Mouse (Mus musculus) right cerebral cortex, postnatal 25 days (tissue): ENCODE measurements at regions not wholly inside any gene's neighbourhood (a gene's known extent, or its start where the extent isn't known, plus 50 kb on each side); places are given as distances from the start of the nearest gene placed in this dataset.

Experiments
- DNase-seq: peaks from one replicate; pipeline ENCODE4 v3.0.0; 2022

DNA sequence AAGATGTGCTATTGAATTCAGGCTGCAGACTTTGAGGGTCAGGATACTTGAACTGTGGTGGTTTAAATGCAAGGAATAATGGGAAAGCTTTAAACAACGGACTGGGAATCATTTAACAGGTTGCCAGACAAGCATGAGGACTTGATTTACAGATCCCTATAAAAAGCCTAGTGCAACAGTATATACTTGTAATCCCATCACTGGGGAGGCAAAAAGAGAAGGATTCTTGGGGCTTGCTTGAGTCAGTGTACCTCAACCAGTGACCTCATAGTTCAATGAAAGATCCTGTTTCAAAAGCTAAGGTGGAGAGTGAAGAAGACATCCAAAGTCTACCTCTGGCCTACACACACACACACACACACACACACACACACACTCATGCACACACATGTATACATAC lies 99.8 kb downstream of the Lrrn1 start:
- DNase-seq: no peak

GRCm38 (mm10) chr6:107645751-107646150 lies 116.2 kb downstream of the Lrrn1 start:
- DNase-seq: peak; percentile 8

- no peak for DNase-seq
These were observed 124.4 kb downstream of the Lrrn1 start for GRCm38 (mm10) chr6:107653840-107654523.

GRCm38 (mm10) chr6:107657805-107658204 lies 128.2 kb downstream of the Lrrn1 start:
- peak; percentile 6 for DNase-seq

DNA sequence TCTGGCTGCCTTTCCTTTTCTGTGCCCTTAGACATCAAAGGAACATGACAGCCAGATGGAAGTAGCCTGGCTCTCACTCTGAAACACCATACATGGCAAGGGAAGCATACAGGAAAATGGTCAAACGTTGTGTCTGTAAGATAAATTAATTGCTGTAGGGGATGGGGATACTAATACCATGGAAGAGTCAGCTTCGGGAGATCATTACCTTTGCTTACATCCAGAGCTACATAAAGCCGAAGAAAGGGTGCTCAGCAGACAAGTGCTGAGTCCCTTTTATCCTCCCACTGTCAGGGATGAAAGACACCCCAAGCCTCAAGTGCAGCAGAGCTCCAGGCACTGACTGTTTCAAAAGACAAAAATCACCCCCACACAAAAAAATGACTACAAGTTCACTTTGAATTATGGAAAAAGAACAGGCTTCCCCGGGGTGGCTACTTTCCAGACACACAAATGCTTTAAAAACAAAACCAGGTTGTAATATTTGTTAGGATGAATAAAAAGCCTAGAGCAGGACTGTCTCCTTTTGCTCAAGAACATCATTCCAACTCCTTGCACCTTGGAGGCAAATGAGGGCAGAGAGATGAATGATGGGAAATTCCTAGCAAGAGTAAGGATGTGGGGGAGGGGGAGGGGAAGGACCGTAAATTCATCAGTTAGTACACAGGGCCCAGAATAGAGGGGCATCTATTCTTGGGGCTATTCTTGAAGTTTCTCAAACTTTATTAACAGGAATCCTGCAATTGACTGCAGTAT lies 131.6 kb downstream of the Lrrn1 start:
- no peak for DNase-seq

- DNase-seq: no peak
These were observed 169.7 kb downstream of the Lrrn1 start for GRCm38 (mm10) chr6:107699298-107699697.

DNA sequence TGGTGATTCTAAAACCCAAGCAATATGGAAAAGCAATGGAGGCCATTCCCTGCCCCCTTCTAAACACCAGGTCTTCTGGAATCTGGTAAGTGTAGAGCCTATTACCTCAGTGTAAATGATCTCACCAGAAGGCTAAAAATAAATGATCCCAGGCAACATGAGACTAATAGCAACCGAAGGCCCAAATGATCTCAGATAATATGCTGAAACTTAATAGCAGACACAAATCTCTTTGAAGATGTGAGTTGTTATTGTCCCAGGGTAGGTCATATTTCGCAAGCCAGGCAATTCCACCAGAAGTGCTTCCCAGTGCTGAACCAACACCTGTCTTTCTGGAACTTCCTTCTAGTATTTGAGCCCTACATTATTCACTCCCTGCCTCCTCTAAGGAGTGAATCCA lies 178.6 kb downstream of the Lrrn1 start:
- DNase-seq: no peak

DNA sequence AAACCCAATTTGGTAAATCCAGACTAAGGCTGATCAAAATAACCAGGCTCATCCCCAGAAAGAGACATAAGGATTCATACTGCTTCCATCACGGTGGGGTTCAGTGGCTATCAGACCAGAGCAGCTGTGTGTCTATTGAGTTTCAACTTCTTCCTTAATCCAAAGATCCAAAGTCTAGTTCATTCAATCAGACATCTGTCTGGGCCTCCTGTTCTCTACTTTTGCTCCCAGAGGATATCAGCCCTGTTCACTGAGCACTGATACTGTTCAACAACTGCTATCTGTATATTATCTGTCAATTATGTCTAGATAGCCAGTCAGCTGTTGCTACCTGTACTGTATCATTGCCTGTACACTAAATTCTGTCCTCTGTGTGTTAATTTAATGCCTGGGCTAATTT lies 179.0 kb downstream of the Lrrn1 start:
- DNase-seq: no peak

DNA sequence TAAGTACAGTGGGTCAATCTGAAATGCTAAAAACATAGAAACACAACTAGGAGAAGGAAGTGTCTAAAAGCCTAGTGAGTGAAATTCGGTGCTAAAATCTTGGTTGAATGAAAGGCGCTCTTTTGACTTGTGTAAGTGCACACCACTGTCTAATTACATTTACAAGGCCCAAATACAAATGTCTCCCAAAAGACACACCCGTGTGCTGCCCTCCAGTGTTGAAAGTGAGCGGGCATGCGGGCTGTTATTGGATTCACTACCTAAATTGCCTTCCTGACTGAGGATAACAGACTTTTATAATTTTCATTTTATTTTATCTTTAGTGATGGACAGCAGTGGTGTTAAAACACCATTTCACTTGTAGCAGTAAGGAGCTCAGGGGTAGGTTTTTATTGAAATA lies 180.8 kb downstream of the Lrrn1 start:
- no peak for DNase-seq

- no peak for DNase-seq
These were observed 181.9 kb downstream of the Lrrn1 start for GRCm38 (mm10) chr6:107711181-107712087.

DNA sequence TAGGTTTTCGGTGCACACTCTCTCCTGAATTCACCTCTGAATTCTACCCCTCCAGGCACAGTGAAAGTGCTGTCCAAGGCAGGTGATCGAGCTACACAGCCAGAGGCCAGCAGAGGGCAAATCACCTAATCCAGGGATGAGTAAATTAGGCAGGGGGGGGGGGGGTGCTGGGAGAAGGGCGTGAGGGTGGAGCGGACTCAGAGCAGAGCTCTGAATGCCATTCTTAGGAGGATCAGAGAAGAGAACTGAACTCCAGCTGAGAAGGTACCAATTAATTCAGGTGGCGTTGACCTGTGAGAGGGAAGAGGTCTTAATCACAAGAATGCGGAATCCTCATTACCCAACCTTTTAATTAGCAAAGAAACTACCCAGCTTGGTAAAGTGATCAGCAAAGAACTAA lies 183.5 kb downstream of the Lrrn1 start:
- no peak for DNase-seq

- DNase-seq: no peak
These were observed 187.6 kb downstream of the Lrrn1 start for GRCm38 (mm10) chr6:107717194-107717593.

GRCm38 (mm10) chr6:107730294-107730693 lies 200.7 kb downstream of the Lrrn1 start:
- DNase-seq: no peak

DNA sequence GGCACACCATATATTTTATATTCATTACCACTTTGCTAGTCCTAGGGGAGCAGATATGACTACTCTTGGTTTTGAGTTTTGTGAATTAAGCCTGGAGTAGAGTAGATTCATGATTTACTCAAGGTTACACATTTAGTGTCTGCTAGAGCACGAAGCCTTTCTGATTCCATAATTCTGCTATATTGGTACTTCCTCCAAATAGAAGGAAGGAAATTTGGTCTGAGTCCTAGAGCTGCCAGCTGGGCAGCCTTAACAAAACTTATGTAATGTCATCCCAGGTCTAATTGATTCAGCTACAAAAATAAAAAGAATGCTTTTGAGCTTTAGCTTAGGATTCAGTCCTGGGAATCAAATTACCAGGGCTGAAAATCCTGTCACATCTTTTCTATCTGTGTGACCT lies 205.2 kb downstream of the Lrrn1 start:
- no peak for DNase-seq

DNA sequence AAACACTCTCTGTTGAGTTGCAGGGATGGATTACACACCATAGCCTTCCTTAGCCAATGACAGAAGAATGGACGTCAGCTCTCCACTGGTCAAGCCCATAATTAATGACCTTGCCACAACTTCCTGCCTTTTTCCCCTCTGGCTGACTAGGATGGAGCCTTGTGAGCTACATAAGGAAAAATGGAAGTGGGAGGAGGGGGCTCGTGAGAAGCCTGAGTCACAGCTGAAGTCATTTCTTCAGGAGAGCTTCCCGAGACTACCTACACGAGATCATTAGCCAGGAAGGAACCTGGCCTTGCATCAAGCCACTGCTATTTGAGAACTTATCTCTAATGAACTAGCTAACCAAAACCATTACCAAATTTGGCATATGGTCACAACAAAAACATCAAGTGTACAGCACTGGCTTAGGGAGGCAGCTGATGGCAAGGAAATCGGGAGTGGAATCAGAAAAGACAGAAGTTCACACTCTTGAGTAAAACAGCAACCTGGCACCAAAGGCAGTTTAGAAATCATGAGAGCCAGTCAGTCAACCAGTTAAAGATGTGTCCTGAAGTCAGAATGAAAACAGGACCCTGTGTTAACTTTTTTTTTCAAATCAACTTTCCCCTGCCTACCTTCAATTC lies 219.7 kb downstream of the Lrrn1 start:
- DNase-seq: no peak

- no peak for DNase-seq
These were observed 220.2 kb downstream of the Lrrn1 start for GRCm38 (mm10) chr6:107749794-107750193.

DNA sequence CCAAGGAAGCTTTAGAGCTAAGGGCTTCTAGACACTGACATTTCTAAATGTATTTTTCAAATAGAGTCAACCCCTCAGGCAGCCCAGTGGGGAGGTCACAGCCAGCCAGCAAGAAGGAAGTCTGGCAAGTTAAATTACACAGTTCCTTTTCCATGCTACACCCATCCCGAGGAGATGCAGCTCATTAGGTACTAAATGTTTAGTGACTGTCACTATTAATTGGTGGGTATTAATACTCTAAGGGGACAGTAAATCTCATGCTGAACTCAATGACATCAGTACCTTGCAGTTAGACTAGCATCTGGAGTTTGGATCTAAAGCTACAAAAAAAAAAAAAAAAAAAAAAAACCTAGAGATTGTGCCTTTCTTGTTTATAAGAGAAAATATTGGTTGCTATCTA lies 222.6 kb downstream of the Lrrn1 start:
- no peak for DNase-seq

- DNase-seq: no peak
These were observed 225.6 kb downstream of the Lrrn1 start for GRCm38 (mm10) chr6:107755158-107755557.

DNA sequence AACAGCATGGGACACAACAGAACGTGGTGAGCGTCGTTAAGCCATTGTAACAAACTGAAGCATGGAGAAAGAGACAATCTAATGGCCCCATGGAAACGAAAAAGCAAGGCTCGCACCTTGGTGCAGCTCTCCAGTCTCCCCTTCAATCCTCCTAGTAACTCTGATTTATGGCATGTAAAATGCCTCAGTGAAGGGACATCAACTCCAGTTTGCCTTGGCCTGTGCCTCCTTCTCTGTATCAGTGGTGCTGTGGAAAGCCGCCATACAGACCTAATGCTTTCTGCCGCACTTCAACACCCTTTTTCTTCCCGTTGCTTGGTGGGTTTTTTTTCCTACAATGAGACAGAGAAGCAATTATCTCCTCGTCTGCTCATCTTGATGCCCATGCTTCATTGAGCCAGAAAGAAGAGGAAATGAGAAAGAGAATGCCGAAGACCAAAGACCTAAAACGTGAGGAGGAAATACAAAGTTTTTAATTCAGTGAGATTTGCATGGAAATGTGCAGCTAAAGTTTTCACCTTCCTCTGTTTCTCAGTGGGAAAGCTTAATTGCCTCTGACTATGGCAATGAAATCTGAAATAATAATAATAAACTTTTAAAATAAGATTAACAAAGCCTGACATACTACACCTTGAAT lies 241.4 kb downstream of the Lrrn1 start:
- DNase-seq: no peak

DNA sequence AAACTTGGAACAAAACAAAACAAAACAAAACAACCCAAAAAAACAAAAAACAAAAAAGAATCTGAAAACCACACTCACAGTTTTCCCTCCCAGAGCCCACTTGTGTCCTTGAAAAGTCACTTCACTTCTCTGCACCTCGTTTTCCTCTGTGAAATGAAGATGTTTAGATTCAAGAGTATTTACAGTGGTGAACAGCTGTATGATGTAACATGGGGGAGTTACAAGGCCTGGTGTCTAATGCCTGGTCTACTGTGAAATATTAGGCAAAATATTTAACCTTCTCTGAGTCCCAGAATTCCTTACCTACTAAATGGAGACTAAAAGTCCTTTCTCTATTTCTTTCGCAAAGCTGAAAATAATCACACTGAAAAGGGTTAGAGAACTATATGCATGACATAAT lies 255.4 kb downstream of the Lrrn1 start:
- DNase-seq: no peak

DNA sequence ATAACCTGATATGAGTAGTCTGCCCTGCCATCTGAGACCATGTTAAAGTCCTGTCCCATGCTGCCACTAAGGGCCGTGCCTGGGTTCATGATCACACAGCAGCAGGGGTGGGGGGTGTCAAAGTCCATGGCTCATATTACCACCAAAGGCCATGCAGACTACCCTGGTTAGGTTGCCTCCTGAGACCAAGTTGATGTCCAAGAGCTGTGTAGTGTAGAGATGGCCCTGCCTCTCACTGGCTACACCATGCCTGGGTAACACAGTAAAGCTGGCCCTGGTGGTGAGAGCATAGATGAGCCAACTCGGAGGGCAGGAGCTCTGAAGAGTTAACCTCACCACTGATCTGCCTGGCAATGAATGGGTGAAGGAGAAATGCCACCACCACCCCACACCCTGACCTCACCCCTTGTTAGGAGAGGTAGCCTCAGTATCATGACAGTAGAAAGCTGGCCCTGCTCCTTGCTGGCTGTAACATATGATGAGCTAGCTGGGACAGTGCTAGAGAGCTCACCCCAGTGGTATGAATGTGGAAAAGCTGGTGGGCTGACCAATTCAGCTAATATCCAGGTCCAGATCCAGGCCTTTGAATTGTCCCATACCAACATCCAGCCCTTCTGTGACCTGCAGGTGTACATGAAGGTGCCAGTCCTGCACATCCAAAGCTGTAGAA lies 258.8 kb downstream of the Lrrn1 start:
- no peak for DNase-seq

GRCm38 (mm10) chr6:107797845-107798244 lies 267.0 kb upstream of the Setmar start:
- DNase-seq: no peak
